Mouse (Mus musculus) E14TG2a.4 (cell line): ENCODE measurements at regions not wholly inside any gene's neighbourhood (a gene's known extent, or its start where the extent isn't known, plus 50 kb on each side); places are given as distances from the start of the nearest gene placed in this dataset.

Experiments
- CTCF ChIP-seq: conservative IDR thresholded peaks from 2 replicates; pipeline ENCODE4 v1.5.1; 2014; ENCODE audit warnings: low read length
- NANOG ChIP-seq: IDR thresholded peaks from 2 replicates; pipeline ENCODE4 v1.6.1; 2014; ENCODE audit warnings: borderline replicate concordance, low read length, mixed read lengths
- POU5F1 ChIP-seq: IDR thresholded peaks from 2 replicates; pipeline ENCODE4 v1.6.1; 2014; ENCODE audit warnings: low read length, borderline replicate concordance

DNA sequence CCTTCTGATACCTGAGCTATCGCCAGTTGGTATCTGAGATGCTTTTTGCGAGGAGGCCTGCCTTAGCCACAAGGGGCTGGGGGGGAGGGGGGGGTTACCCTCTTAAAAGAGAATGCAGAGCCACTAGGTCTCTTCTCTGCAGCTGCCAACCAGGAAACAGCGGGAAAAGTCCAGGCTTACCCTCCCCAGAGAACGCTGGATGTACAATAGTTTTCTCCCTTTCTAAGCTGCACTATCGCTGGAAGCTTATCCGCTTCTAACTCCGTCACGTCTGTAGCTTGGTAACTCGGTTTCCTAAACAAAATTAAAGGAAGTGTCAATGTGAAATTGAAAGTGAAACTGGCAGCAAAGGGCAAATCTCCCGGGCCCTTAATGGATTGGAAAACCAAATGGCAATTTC is 481.1 kb upstream of the Acvr2a start:
- TF ChIP-seq CTCF (no peak), POU5F1 (no peak), NANOG (no peak)
